Mouse (Mus musculus) activated CD4-positive, CD25-positive, alpha-beta regulatory T cell (primary cell): Measurements from ENCODE around the gene Tspan12. TPM values are rescaled to one million over a fixed set of nuclear protein-coding genes. Genes with fewer than 3 reads are reported as not detected.

Source experiments
- polyA plus RNA-seq, 2 experiments: library from polyadenylated mRNA; unstranded; fragments of 100-300 nt; shearing (Covaris generic); gene quantifications; one replicate each; pipeline ENCODE4 v1.2.1; 2017

Tspan12 gene
- polyA plus RNA-seq = under 1 TPM in 1 of 2 experiments, not detected in 1; 0.19 TPM

DNA sequence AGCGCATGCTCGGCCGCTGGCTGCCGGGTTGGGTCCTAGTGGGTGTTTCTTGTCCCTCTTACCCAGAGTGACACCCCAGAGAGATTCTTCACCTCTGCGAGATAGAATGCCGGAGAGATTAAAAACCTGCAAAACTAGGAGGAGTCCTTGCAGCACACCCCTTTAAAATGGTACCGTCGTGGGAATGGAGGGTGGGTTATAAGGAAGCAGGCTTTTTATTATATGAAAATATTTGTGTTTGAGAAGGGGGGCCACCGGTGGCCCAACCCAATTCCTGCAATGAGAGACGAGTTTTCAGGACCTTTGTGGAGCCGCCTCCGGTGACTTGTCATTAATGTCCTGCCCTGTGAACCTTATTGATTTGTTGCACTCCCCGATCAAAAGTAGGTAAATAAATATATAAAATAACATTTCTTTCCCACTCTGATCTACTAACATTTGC, at the start of gene Tspan12:
Gene Tspan12, minus strand, starts transcription at position 172 of the 442 bp plus-strand sequence.

Other genes with a start within 250 kb of the Tspan12 start
- gene Ing3, start 97.1 kb upstream of the Tspan12 start, polyA plus RNA-seq = 10 to 100 TPM; 20.2 to 36.3 TPM
- gene Cped1, start 133.4 kb upstream of the Tspan12 start, polyA plus RNA-seq = under 1 TPM in 1 of 2 experiments, not detected in 1; 0.54 TPM